Mouse (Mus musculus) lung, adult 2 months (tissue): Measurements from ENCODE around the gene Def6.

Source experiments
- CTCF ChIP-seq: fragments of 200-500 bp; IDR thresholded peaks from 2 replicates; pipeline ENCODE4 v1.5.1; 2011; ENCODE audit warnings: mild to moderate bottlenecking, low read length, control low read depth; ENCODE audit not compliant: insufficient read depth
- POLR2A ChIP-seq: fragments of 200-500 bp; IDR thresholded peaks from 2 replicates; pipeline ENCODE4 v1.6.1; 2011; ENCODE audit warnings: low read depth, mild to moderate bottlenecking, control low read depth, low read length, borderline replicate concordance; ENCODE audit errors: extremely low read depth

DNA sequence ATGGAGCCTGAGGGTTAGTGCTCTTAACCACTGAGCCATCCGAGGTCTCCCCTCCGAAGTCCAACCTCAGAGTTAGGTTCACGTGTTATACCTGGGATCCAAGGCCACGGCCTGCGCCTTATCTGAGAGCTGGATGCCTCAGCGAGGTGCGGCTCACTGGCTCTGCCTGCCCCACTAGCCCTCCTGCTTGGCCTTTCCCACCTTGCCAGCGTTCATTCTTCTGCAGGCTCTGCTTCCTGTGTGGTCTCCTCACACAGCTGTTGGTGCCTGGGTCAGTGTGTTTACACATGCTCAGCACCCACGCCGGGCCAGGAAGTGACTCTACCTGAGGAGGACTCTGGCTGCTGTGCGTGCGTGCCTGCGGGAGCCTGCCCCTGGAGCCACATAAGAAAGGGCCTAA lies 62.6 kb downstream of the Def6 start:
- TF ChIP-seq CTCF (no peak), POLR2A (no peak)
